Mouse (Mus musculus) kidney, embryonic 14.5 days (tissue): ENCODE results near the gene Tcea2. TPM values are rescaled to one million over a fixed set of nuclear protein-coding genes. Genes with fewer than 3 reads are reported as not detected.

Source experiments
- ATAC-seq: fragments of 200-750 bp; cut with Nextera tagmentation; 2 replicates; pipeline ENCODE4 v1.8.0; 2017; ENCODE audit warnings: moderate number of reproducible peaks, mild to moderate bottlenecking, moderate TSS enrichment, moderate library complexity; ENCODE audit not compliant: low FRiP score, low TSS enrichment
- H3K27ac ChIP-seq: fragments of 300-500 bp; sonication (generic); 2 replicates; pipeline ENCODE4 v1.5.1; 2014; ENCODE audit warnings: low read depth, mild to moderate bottlenecking, low read length, moderate library complexity, mixed read lengths
- H3K27me3 ChIP-seq: fragments of 300-500 bp; sonication (generic); 2 replicates; pipeline ENCODE4 v1.6.1; 2014; ENCODE audit warnings: mild to moderate bottlenecking, low read length; ENCODE audit not compliant: control insufficient read depth, insufficient read depth
- H3K36me3 ChIP-seq: fragments of 300-500 bp; sonication (generic); 2 replicates; pipeline ENCODE4 v1.6.1; 2014; ENCODE audit warnings: low read length, mixed read lengths; ENCODE audit not compliant: control insufficient read depth, insufficient read depth
- H3K4me1 ChIP-seq: fragments of 300-500 bp; sonication (generic); 2 replicates; pipeline ENCODE4 v1.6.1; 2014; ENCODE audit warnings: low read length, mixed read lengths; ENCODE audit not compliant: control insufficient read depth, insufficient read depth
- H3K4me2 ChIP-seq: fragments of 300-500 bp; sonication (generic); replicated peaks from 2 replicates; pipeline ENCODE4 v1.6.1; 2014; ENCODE audit warnings: low read depth, mild to moderate bottlenecking, low read length
- H3K4me3 ChIP-seq: fragments of 300-500 bp; sonication (generic); 2 replicates; pipeline ENCODE4 v1.5.1; 2014; ENCODE audit warnings: mild to moderate bottlenecking, low read length
- H3K9ac ChIP-seq: fragments of 300-500 bp; sonication (generic); 2 replicates; pipeline ENCODE4 v1.6.1; 2014; ENCODE audit warnings: low read depth, mild to moderate bottlenecking, low read length, moderate library complexity
- H3K9me3 ChIP-seq: fragments of 300-500 bp; sonication (generic); 2 replicates; pipeline ENCODE4 v1.6.1; 2016; ENCODE audit warnings: low read length; ENCODE audit not compliant: control insufficient read depth
- WGBS: fragments of 180-500 bp; shearing (Covaris S2); extraction: QIAGEN DNeasy Blood & Tissue Kit; methylation state at CpG from one replicate; pipeline ENCODE4 v1.1.7; 2014; 5-methylcytosine and 5-hydroxymethylcytosine counted together
- polyA plus RNA-seq: library from polyadenylated mRNA; unstranded; fragments of >200 nt; fragmentation: Nextera tagmentation; extraction: Ambion mirVana; gene quantifications from 2 replicates; pipeline ENCODE4 v1.2.1, GENCODE M21; 2014

Tcea2 gene
- polyA plus RNA-seq, 1 experiment from 2014 or later: 24.8 TPM

- 89% methylated on average over 1 of the region's 1 CpGs for WGBS
- no peak overlapping the region for H3K4me3 ChIP-seq
- no peaks in the 10 kb centered on the region for H3K9me3 ChIP-seq
- no peak for ATAC-seq
- H3K9ac ChIP-seq: no peak overlapping the region
- H3K27ac ChIP-seq: no peak overlapping the region
- H3K4me1 ChIP-seq: no peaks in the 10 kb centered on the region
- H3K4me2 ChIP-seq: no peak overlapping the region
- H3K36me3 ChIP-seq: no peaks in the 10 kb centered on the region
- H3K27me3 ChIP-seq: no peaks in the 10 kb centered on the region
Measured at GRCm38 (mm10) chr2:181713749-181714148, 33.6 kb downstream of the Tcea2 start.

DNA sequence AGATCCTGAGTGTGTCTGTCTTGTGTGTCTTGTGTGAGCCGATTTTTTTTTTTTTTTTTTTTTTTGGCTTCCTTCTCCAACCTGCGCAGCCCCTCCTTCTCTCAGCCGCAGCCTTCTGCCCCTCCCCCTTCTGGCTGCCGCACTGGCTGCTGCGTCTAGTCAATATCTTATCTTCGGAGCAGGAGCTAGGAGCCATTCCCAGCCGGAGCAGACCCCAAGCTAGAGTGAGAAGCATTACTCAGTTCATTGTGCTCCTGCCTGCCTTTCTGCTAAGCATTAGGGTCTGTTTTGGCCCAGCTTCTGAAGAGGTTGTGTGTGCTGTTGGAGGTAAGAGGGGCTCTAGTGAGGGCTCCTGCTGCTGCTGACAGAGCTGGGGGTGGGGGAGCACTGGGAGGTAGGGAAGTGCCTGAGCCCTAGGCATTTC, 34.8 kb downstream of the Tcea2 start, which contains the start of gene Oprl1:
Oprl1 (plus strand) TSS at position 114 of the 424 bp plus-strand sequence.
- Histone ChIP-seq H3K27ac (no peak within 1 kb of the TSS), H3K4me3 (no peak within 1 kb of the TSS), H3K36me3 (no peaks in the 10 kb centered on the region), H3K9ac (no peak within 1 kb of the TSS), H3K4me1 (no peaks in the 10 kb centered on the region), H3K27me3 (no peaks in the 10 kb centered on the region), H3K4me2 (0 out of 2 replicates have a peak within 1 kb of the TSS, but pooled peaks have one; percentile 19), H3K9me3 (no peaks in the 10 kb centered on the region)
- no peak for ATAC-seq
- 2% methylated on average over 7 of the region's 7 CpGs for WGBS

GRCm38 (mm10) chr2:181715382-181715781, 35.3 kb downstream of the Tcea2 start:
- Histone ChIP-seq H3K27ac (no peak overlapping the region), H3K36me3 (no peaks in the 10 kb centered on the region), H3K27me3 (no peaks in the 10 kb centered on the region), H3K4me2 (no peak overlapping the region), H3K9me3 (no peaks in the 10 kb centered on the region), H3K4me1 (no peaks in the 10 kb centered on the region), H3K4me3 (no peak overlapping the region), H3K9ac (no peak overlapping the region)
- ATAC-seq: no peak
- WGBS: 75% methylated on average over 3 of the region's 3 CpGs

- Histone ChIP-seq H3K4me1 (no peaks in the 10 kb centered on the region), H3K27me3 (no peaks in the 10 kb centered on the region), H3K9ac (no peak overlapping the region), H3K9me3 (no peaks in the 10 kb centered on the region), H3K36me3 (no peaks in the 10 kb centered on the region), H3K27ac (no peak overlapping the region), H3K4me2 (no peak overlapping the region), H3K4me3 (no peak overlapping the region)
- WGBS: 59% methylated on average over 3 of the region's 3 CpGs
- ATAC-seq: no peak
Measured at GRCm38 (mm10) chr2:181716991-181717390, 36.9 kb downstream of the Tcea2 start.

GRCm38 (mm10) chr2:181720061-181720460, 40.0 kb downstream of the Tcea2 start:
- H3K9ac ChIP-seq: no peak overlapping the region

GRCm38 (mm10) chr2:181721200-181721599, 41.1 kb downstream of the Tcea2 start:
- H3K4me2 ChIP-seq: no peak overlapping the region
- ATAC-seq: no peak
- no peaks in the 10 kb centered on the region for H3K4me1 ChIP-seq

More at GRCm38 (mm10) chr2:181720061-181720460, 40.0 kb downstream of the Tcea2 start:
- Histone ChIP-seq H3K27me3 (no peaks in the 10 kb centered on the region), H3K27ac (no peak overlapping the region), H3K9me3 (no peaks in the 10 kb centered on the region), H3K36me3 (no peaks in the 10 kb centered on the region), H3K4me2 (no peak overlapping the region), H3K4me3 (no peak overlapping the region), H3K4me1 (no peaks in the 10 kb centered on the region)
- no peak for ATAC-seq
- WGBS: 31% methylated on average over 3 of the region's 3 CpGs

DNA sequence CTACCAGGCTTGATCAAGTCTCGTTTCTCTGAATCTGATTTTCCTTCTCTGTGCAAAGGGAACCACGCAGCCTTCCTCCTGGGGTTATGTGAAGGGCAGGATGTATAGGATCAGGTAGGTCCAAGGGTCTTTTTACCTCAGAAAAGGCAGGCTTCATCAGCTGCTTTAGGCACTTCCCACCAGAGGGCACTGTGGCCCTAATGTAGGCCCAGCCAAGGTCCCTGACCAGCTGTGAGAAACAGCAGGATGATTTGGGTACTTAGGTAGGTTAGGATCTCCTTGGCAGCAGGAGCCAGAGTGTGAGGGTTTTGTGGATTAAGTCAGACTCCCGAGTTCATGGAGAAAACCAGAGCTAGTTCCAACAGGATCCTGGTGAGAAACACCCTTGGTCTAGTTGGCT, 42.1 kb downstream of the Tcea2 start:
- 15% methylated on average over 3 of the region's 3 CpGs for WGBS
- Histone ChIP-seq H3K4me1 (no peaks in the 10 kb centered on the region), H3K9ac (no peak overlapping the region), H3K4me3 (no peak overlapping the region), H3K36me3 (no peaks in the 10 kb centered on the region), H3K4me2 (no peak overlapping the region), H3K9me3 (no peaks in the 10 kb centered on the region), H3K27me3 (no peaks in the 10 kb centered on the region), H3K27ac (no peak overlapping the region)
- no peak for ATAC-seq

More at GRCm38 (mm10) chr2:181721200-181721599, 41.1 kb downstream of the Tcea2 start:
- H3K27ac ChIP-seq: no peak overlapping the region
- no peaks in the 10 kb centered on the region for H3K36me3 ChIP-seq
- H3K27me3 ChIP-seq: no peaks in the 10 kb centered on the region
- H3K9ac ChIP-seq: no peak overlapping the region
- H3K9me3 ChIP-seq: no peaks in the 10 kb centered on the region
- no peak overlapping the region for H3K4me3 ChIP-seq

DNA sequence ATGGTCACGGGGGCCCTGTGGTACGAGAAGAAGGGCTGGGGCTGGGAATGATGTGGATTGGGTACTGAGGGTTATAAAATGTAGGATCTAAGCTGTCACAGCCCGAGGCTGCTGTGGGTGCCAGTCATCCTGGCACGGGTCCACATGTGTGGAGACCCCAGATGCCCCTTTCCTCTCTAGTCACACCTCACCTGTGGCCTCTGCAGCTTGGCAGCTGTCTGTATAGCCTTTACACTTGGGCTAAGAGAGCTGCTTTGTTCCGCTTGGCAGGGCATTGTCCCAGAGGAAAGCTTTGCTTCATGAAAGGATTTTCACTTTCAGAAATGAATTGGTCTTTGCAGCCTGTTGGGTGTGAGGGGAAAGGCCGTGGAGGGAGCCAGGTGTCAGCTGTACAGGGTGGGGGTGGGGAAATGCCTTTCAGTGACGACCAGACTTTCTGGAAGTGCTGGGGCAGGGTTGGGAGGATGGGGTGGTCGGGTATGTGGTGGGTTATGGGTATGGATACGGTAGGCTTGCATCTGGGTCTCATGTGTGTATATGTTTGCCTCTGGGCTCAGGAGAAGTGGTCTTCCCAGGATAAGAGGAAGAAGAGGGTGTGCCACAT, 47.7 kb downstream of the Tcea2 start:
- Histone ChIP-seq H3K4me3 (no peak overlapping the region), H3K9me3 (no peaks in the 10 kb centered on the region), H3K27ac (no peak overlapping the region), H3K36me3 (no peaks in the 10 kb centered on the region), H3K27me3 (no peaks in the 10 kb centered on the region), H3K4me2 (no peak overlapping the region), H3K4me1 (no peaks in the 10 kb centered on the region), H3K9ac (no peak overlapping the region)
- ATAC-seq: no peak
- WGBS: 48% methylated on average over 9 of the region's 9 CpGs

DNA sequence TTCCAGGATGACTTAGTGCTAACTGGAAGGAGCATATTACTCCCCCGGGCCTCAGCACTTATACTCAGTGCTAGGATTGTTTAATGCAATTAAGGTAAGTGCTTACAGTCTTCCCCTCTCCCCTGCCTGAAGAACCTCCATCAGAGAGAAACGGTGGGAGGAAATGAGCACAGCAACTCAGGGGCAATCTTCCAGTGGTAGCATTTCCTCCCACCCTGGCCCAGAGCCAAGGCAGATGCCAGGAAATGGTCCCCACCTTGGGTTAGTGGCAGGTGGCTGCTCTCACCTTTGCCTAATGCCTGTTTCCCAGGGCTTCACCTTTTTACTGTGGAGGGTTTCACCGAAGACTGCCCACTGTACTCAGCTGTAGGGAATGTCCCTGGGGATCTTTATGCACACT, 49.9 kb downstream of the Tcea2 start:
- Histone ChIP-seq H3K27me3 (no peaks in the 10 kb centered on the region), H3K4me1 (no peaks in the 10 kb centered on the region), H3K27ac (no peak overlapping the region), H3K9ac (no peak overlapping the region), H3K9me3 (no peaks in the 10 kb centered on the region), H3K4me3 (no peak overlapping the region), H3K4me2 (no peak overlapping the region), H3K36me3 (no peaks in the 10 kb centered on the region)
- ATAC-seq: no peak
- WGBS: 50% methylated on average over 3 of the region's 3 CpGs
